Mouse (Mus musculus) layer of hippocampus, adult 9-11 months (tissue): ENCODE measurements at regions not wholly inside any gene's neighbourhood (a gene's known extent, or its start where the extent isn't known, plus 50 kb on each side); places are given as distances from the start of the nearest gene placed in this dataset.

Experiments used
- DNase-seq: peaks from one replicate; pipeline ENCODE4 v3.0.0; 2022

GRCm38 (mm10) chr15:28732409-28732808 lies 528.9 kb downstream of the Dnah5 start:
- no peak for DNase-seq

GRCm38 (mm10) chr15:28740591-28740990 lies 537.0 kb downstream of the Dnah5 start:
- peak; percentile 5 for DNase-seq

GRCm38 (mm10) chr15:28745691-28746090 lies 542.1 kb downstream of the Dnah5 start:
- no peak for DNase-seq

DNA sequence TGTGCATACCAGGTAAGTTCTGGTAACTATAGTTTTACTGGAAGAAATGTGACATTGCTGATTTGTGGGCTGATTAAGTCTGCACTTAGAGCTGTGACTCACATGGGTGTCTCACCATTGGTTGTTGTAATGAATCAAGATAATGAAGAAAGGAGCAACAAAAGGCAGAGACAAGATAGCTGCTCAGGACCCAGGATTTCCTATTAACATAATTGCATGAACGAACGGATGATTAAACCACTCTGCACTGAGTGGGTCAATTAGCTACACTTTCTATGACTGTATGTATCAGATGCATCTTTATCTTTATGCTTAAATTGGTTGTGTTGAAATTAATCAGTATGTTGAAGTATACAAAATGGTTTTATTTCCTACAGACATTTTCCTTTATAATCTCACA lies 543.1 kb downstream of the Dnah5 start:
- DNase-seq = no peak

GRCm38 (mm10) chr15:28758736-28759135 lies 555.2 kb downstream of the Dnah5 start:
- DNase-seq = no peak
